Mouse (Mus musculus) embryo, embryonic 10 days (tissue): ENCODE data around the gene Fgfr2.
A peak's percentile ranks its signal among the peaks of the same experiment; 100 is the strongest.

Source experiments
- DNase-seq: peaks from one replicate; pipeline ENCODE4 v3.0.0-alpha.2; 2015; ENCODE audit warnings: low spot score

Fgfr2 gene

DNA sequence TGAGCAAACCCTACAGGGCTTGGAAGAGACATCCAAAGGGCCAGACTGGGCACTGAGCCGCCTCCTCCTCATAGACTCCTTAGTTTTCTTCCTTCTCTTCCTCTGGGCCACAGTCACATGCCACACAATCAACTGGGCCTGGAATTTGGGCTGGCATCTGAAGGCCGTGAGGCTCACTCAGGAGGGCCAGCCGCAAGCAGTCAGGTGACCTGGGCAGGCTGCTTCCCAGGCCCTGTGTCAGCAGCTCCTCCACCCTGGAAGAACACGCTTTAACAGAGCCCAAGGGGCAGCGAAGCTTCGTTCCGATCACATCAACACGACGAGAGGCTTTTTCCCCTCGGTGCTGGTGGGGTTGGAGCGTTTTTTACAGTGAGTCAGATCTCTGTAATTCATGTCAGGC is 320.5 kb downstream of the Fgfr2 start:
- DNase-seq = no peak

DNA sequence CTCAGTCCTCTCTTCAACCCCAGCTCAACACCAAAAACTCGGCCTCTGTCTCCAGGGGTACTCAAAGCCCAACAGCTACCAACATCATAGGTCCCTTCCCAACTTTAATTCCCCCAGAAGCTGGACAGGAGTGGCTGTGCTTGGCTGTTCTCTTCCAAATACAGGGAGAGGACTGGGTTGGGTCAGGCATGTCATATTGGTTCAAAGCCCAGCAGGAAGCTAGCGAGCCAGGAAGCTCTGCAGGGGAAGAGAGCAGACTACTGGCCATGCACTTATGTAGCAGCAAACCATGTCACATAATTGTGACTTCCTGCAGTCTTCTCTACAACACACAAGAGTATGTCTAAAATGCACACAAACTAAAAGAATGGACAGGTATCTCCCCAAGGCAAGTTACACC is 321.1 kb downstream of the Fgfr2 start:
- no peak for DNase-seq

DNA sequence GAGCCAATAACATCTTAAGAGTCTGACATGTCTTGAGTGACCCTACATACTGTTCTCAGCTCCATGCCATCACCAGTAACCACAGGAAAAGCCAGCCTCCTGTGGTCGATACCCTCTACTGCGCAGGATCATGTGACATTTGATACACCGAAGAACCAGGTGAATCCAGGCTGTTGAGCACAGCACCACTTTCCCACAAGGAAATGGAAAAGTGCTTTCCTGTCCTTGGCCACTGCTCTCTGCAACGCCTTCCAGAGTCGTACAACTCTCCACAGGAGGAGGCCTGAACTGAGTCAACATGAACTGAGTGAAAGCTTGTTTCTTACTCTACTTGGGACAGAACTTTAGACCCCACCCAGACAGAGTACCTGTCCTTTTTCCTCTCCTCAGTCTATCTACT is 321.6 kb downstream of the Fgfr2 start:
- DNase-seq = no peak

DNA sequence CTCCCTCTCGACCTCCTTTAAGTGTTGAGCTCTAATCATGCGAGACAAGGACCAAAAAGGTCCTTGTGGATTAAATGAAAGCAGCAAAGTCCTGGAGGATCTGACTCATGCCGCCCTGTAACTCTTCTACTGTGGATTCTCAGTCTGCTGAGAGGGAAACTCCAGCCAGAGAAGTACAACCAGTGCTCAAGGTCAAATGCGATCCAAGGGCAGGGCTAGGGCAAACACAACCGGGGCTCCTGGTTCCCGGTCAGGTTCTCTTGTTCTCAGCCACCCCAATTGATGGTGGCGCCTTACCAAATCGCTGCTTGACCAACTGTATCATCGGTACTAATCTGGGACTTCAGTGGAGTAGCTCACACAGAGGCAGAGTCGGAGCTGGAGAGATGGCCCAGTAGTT is 322.3 kb downstream of the Fgfr2 start:
- DNase-seq = no peak

DNA sequence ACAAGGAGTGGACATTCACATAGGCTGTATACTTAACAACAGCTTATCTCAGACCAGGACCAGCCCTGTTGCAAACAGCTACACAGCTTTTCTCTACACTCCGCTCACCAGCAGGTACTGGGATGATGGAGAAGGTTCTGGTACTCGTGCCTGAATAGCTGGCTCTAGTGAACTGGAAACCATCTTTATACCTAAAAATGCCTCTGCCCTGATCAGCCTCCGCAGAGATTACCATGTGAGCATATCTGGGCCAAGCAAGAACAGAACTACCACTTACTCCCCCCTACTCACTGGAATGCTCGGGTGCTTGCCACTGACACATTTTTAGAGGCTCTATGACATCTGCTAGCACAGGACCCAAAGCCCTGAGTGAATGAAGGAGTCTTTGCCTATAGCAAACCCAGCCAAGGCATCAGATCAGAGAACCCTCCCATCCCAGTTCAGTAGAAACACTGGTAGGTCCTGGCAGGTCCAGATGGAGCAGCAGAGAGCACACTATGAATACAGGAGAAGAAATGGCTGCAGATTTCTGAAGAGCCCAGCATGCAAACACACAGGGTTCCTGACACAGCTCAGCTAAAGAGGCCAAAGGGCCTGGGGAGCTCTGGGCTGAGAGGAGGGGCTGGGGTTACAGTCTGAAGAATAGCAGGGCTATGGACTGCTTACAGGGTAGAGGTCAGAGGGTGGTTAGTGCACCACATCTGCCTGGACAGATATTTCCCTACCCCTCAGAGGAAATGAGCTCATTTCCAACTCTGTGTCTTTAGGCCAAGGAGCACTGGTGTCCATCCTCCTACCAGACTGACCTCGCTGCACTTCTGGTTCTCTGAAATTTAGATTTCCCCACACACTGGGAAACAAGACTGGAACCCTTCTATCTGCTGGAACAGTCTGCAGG is 323.8 kb downstream of the Fgfr2 start:
- DNase-seq = no peak

DNA sequence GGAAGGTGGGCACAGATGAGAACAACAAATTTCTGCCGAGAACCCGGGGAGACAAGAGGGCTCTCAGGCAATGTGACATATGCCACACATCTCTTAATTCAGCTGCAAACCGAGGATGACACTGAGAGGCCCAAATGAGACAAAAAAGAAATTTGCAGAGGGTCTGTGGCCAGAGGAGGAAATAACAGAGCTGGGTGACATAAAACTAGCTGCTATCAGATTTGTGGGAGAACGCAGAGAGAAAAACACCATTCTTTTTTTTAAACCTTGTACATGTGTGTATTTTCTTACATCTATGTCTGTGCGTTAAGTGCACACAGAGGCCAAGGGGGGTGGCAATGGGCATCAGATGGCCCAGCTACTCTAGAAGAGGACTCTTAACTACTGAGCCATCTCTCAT is 328.0 kb downstream of the Fgfr2 start:
- no peak for DNase-seq

DNA sequence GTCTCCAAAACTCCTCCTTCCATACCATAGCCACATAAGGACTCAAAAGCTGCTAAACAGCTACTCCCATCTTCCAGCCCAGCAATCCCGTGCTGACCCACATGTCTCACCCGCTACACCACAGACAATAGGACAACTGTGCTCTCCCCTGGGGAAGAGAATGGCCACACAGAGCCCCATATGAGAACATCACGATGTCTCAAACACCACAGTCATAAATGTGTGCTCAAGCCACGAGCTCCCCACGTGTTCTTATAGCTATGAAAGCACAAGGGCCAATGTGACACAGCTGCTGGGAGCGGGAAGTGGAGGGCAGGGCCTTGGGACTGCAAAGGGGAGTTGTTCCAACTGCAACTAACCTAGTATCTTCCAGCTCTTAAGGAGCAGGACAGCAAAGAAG is 329.7 kb downstream of the Fgfr2 start:
- DNase-seq = no peak

DNA sequence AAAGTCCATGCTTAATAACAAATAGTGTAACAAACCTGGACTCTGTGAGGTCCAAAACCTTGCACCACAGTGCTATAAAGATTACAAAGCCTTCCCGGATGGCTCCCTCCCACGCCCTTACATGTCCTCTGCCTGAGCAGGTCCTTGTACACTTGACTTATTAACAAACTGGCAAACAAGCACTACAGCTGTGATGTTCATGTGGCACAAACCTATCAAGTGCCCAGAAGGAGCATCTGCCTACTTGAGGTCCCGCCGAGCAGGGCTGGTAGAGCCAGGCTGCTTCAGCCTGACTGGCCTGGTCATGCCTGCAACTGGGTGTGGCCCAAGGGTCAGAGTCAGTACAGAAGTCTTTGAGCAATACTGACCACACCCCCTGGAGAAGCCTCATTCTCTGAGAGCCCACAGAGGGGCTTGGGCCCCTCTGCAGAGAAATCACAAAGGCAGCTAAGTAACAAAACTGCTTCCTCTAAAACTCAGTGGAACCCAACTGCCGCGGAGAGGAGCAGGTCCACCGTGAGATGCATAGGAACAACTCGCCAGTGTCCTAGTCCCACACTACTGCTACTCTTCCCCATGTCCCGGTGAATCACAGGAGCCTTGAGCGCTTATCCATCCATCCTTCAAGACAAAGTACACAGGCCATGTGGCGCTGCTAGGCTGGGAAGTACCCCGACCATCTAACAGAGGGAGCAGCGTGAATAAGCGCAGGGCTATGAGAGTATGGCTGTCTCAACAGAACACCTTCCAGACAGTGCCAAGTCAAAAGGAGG is 332.5 kb downstream of the Fgfr2 start:
- DNase-seq = no peak

DNA sequence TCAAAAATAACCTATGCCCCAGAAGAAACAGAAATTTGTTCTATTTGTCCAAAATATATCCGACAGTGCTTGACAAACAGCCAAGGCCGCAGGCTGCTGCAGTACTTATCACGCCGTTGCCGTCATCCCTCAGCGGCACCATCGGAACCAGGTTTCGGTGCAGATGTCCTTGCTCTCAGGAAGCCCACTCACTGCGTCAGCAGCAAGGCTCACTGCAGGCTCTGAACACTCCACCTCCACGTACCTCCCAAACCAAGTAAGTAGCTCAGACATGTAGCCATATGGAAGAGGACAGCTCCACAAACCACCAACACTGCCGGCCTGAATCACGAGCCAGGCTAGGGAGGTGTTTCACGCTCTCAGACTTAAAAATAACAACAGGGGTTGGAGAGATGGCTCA is 334.3 kb downstream of the Fgfr2 start:
- no peak for DNase-seq

DNA sequence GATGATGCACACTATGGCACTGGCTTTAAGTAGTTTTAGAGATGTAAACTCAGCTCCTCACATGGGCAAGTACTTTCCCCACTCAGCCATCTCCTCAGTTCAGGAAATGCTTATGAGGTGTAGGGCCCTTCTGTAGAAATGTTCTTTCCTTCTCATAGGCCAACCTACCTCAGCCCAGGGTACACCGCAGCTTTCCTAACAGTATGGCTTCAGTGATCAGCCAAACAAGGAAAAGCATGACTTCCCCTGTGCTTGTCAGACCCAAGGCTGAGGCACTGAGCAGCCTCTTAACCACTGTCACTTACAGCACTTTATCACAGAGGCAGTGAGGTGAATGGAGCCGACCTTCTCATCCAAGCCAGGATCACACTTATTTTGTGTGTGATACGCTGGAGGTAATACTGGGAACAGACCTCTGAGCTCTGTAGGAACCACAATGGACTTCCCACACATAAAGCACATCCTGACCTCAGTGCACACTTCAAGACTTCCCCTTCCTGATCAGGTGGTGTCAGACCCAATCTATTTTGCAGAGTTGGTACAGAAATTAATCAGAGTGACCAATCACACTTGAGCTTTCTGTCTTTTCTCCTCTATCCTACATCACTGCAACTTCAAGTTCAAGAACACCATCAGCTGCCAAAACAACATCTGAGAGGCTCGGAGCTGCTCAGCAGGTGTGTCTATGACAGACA is 335.5 kb downstream of the Fgfr2 start:
- no peak for DNase-seq

DNA sequence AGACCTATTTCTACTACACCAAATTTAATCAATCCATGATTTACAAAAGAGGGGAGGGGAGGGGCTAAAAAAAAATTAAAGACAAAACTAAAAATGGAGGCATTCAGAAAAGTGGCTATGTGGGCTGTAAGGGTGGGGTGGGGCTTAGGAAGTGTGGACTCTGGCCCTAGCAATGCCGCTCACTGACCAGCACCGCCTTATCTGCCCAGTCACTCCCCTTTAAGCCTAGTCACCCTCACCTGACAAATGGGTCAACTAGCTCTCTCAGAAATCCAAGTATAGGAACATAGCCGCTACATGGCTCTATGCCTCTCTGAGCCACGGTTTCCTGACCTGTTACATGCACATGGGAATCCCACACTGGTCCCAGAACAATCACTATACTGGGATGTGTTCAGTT is 336.1 kb downstream of the Fgfr2 start:
- no peak for DNase-seq

DNA sequence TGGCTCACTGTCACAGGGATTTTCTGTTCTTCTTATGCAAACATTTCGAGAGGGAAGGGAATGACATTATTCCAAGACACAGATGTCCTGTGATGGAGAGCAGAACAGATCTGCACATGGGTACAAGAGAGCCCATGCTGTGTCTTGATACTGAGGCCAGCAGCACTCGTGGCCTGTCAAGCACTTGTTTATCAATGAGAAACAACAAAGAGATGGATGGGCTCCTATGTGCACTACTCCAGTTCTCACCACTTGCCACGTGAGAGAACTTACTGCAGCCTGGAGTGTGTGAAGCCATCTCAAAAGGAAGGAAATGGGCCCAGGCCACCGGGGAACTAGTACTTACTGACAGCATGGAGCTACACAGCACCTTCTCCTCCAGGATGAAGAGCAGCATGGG is 336.6 kb downstream of the Fgfr2 start:
- no peak for DNase-seq

DNA sequence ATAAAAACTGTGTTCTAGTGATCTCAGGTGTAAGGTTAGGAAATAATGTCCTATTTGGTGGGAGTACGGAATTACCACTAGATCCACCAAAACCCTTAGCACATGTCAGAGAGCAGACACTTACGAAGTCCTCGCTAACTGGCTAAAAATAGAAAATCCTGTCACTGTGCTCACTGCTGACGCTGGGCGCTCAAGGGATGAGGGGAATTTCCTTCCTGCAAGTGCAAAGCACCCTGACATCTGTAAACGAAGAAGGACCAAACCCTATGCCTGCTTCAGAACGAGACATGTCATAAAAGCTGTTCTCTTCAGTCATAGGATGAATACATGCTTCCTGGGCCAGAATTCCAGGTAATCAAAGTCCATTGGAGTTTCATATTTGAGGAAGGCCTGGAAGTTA is 337.1 kb downstream of the Fgfr2 start:
- no peak for DNase-seq

DNA sequence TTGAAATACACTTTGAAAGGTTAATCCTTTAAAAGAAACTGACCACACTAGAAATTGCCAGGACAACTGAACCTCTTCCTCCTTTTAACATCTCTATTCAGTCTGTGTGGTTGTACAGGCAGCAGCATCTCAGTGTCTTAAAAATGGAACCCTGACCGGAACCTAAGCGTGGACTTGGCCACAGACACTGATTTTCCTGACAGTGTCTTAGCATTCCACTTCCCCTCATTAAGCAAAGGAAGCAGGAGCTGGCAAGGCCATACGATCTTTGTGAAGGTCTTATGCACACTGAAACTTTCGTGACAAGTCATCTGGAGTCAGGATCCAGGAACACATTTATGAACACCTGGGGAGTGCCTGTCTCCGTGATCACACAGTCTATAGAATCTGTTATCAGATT is 339.0 kb downstream of the Fgfr2 start:
- DNase-seq = no peak

DNA sequence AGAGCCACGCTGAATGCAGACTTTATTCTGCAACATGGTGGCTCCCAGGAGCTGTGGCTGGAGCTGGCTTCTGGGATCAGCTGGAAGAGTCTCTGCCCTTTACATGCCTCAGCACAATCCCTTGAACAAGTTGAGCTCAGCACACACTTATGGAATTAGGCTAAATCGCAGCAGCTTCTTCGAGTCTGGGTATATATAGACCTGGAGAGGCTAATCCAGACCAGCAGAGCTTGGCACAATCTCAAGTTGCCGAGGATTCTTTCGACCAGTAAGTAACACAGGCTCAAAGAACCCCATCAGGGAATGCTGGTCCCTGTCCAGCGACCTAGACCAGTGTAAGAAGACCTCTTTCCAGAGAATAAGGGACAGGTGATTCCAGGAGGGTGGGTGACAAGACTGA is 341.3 kb downstream of the Fgfr2 start:
- no peak for DNase-seq

DNA sequence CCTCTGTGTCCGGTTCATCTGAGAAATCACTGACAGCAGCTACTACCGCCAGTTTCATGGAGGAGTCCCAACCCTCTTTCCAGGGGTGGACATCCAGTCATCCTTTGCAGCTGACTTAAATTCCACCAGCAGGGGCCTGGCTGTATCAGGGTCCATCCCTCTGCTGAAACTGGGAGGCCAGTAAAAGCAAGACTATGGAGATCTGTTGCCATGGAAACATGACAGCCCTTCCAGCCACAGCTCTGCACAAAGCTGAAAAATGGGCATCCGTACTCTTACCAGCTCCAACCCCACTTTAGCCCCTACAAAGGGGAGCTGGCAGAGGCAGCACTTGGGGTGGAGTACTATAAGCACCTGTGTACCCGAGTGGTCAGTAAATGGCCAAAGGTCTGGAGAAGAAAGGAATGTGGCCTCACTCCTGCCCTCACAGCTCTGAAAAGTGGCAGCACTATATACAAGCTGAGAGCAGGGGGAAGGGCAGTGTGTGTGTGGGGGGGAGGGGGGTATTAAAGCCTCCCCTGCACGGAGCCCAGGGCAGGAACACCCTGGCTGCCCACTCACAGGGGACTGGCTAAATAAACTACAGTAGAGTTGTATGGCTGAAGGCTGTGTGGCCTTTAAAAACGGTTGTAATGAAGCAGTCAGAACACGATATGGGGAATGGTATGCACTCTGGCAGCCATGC is 341.9 kb downstream of the Fgfr2 start:
- DNase-seq = peak; percentile 75

DNA sequence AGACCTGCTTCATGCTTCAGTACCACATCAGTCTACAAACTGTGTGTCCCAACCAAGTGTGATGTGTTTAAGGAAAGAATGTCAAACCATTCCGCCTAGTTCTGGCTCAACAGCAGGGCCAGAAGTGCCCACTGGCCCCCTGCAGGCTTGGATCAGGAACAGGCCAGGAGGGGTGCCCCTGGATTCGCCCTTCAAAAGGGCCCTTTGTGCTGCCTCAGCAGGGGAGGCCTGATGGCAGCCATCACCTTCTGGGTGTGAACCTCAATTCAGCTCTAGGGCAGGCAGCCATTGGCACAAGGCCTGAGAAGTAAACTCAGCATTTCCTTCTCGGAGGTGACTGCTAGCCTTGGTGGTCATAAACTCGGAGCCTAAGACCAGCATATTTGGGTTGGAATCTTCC is 342.5 kb downstream of the Fgfr2 start:
- peak; percentile 26 for DNase-seq

DNA sequence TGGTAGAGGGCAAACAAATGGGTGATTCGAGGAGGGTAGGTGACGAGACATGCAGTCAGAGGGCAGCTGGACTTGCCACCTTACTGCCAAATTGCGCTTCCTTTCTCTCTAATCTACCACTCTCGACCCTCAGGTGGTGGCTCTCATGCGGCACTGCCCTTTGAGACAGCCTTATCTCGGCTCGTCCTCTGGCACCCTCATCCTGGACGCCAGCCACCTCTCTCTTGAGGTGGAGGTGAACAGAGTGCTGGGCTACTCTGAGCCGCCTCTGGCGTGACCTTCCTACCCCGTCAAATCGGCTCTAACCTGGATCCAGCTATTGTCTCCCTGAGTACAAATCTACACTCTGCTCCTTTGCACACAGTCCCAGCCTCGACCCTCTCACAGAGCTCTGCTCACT is 344.5 kb downstream of the Fgfr2 start:
- DNase-seq = no peak

DNA sequence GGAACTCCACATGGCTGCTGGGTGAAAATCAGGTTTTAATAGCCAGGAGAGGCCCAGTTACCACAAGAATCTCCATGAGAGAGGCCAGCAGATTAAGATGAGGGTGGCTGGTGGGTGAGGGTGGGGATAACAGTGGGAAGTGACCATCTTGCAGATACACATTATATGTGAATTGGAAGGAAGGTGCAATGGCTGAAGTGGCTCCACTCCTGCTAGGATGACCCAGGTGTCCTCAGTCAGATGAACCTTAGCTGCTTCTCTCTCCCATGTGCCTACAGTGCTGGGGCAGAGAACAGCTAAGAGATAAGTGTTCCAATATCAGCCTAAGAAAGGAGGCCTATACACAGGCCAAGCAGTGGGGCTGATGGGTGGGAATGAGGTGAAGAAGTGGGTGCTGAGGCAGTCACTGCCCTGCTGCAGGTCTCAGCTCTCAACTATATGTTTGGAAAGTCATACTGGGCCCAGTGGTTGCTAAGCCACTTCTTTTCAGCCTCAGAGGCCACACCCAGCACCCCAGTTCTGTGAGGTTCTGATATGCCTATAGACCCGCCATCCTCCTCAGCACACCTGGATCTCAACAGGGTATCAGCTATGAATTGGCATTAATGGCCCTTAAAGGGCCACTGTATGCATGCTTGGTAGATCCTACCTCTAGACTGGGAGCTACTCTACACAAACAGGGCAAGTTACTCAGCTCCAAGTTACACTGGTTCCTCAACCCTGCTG is 345.3 kb downstream of the Fgfr2 start:
- no peak for DNase-seq

DNA sequence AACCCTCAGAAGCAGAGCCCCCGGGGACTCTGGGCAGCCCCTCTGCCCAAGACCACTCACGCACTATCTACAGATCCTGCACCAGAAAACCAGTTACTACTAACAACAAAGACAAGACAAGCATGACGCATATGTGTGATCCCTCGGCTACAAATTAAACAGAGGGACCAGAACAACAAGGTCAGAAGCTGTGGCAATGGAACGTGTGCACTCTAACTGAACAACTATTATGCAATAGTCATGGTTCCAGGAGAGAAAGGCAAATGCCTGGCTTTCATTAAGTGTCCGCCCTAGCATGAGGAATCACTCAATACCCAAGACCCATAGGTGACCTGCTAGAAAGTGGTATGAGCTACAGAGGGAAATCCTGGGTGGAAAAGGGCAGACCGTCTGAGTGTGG is 346.0 kb downstream of the Fgfr2 start:
- DNase-seq = no peak

DNA sequence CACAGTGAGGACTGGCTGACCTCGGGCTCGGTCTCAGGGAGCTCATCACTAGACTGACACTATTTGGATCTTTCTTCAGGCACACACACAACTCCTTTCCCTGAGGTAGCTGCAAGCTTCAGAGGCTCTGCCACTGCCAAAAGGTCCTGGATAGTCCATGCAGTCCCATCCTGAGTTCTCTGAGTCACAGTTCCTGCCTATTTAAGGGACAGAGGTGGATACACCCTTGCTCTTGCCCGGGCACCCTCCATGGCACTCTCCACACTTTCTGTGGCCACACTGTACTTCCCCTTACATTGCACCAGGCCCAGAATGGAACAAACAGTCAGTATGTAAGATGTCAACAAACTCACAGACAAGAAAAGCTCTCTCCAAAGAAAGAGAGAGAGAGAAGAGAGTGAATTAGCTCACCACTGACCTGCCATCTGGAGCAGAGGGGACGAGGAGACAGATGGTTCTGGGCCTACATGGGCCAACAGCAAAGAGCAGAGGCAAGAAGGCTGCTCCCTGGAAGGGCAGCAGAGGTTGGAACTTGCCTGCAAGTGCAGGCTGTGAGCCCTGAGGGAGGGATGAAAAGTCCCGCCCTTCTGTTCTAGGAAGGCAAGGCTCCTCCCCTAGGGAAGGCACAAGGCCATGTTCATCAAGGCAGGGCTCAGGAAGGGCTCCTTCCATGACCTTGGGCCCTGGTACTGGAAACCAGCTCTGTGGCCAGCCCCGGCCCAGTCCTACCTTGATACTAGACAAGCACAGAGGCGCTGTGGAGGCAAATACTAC is 346.6 kb downstream of the Fgfr2 start:
- DNase-seq = no peak
